Mouse (Mus musculus): Measurements from ENCODE around the gene Dnajc15. TPM values are rescaled to one million over a fixed set of nuclear protein-coding genes. Genes with fewer than 3 reads are reported as not detected.
A peak's percentile ranks its signal among the peaks of the same experiment; 100 is the strongest.

Dnajc15 gene
- polyA plus RNA-seq, 1 experiment from 2014 or later = 95.3 TPM

DNA sequence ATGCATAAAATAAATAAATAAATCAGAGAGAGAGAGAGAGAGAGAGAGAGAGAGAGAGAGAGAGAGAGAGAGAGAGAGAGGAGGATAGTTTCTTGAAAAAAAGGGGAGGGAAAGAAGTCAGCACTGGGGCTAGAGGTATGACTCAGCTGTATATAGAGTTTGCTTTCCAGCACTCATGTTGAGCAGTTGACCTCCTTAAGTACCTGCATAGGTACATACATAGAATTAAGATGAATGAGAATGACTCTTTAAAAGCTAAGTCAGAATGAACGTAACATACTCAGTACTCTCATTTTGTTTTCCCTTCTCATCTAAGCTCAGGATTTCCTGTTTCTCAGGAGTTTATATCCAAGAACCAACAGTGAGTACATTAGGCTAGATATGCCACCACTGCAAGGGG is 62.0 kb downstream of the Dnajc15 start:
- Histone ChIP-seq H3K27me3 (ENCODE audit: control insufficient read depth, insufficient read depth, low read length) (no peaks in the 10 kb centered on the region), H3K4me1 (replicated peaks; ENCODE audit: control insufficient read depth, insufficient read depth, low read length) (no peaks in the 10 kb centered on the region), H3K4me3 (replicated peaks; ENCODE audit: low read length) (no peak overlapping the region), H3K27ac (no peak overlapping the region), H3K4me2 (replicated peaks) (no peak overlapping the region), H3K9me3 (ENCODE audit: control insufficient read depth, low read length) (no peaks in the 10 kb centered on the region), H3K36me3 (replicated peaks; ENCODE audit: control insufficient read depth, insufficient read depth) (no peaks in the 10 kb centered on the region), H3K9ac (no peak overlapping the region)
- DNase-seq (ENCODE audit: low spot score) = no peak
- WGBS = 100% methylated on average over 1 of the region's 1 CpGs
- no peak for ATAC-seq (ENCODE audit: low FRiP score)

DNA sequence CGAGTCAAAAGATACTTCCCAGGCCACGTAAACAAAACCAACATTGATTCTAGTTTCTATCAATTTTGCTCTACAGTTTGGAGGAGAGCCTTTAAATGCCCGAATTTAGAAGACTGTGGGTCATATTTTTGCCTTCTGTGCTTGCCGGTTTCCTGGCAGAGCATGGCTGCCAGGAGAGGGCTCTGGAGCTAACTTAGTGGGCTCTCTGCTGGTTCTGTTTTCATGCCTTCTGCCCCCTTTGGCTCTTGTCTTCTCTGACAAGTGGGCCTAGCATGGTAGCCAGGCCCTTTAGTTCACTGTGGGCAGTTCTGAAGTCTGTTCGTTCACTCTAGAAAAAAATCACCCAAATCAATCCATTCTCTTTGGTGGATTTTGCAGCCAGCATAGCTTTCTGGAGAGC is 63.5 kb downstream of the Dnajc15 start:
- ATAC-seq (ENCODE audit: low FRiP score) = no peak
- WGBS = 92% methylated on average over 5 of the region's 5 CpGs
- DNase-seq (ENCODE audit: low spot score) = no peak

DNA sequence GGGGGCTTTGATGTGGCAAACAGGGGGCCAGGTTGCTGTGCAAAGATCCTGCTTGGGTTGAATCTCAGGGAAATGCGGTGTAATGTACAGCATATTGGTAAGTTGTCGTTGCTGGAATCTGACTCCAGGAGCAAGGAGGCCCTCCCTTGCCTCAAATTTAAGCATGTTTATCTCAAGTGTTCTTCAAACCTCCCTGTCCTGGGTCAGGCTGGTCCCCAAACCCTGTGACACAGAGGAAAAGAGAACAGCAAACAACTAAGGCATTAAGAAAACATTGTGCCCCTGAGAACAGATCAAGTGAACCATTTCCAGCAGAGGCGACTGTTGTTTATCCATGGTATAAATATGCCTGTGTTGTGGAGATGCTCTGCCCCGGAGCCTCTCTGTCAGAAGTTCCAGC is 67.1 kb downstream of the Dnajc15 start:
- H3K9me3 ChIP-seq (ENCODE audit: control insufficient read depth, low read length) = no peaks in the 10 kb centered on the region
- 93% methylated on average over 4 of the region's 4 CpGs for whole genome bisulfite sequencing
- no peak overlapping the region for H3K4me3 ChIP-seq (replicated peaks; ENCODE audit: low read length)
- H3K4me2 ChIP-seq (replicated peaks) = no peak overlapping the region
- H3K4me1 ChIP-seq (replicated peaks; ENCODE audit: control insufficient read depth, insufficient read depth, low read length) = peaks cover 7% of the 10 kb centered on the region
- H3K27ac ChIP-seq = no peak overlapping the region
- no peak overlapping the region for H3K9ac ChIP-seq
- ATAC-seq (ENCODE audit: low FRiP score) = no peak
- no peak for DNase-seq (ENCODE audit: low spot score)
- no peaks in the 10 kb centered on the region for H3K27me3 ChIP-seq (ENCODE audit: control insufficient read depth, insufficient read depth, low read length)
- H3K36me3 ChIP-seq (replicated peaks; ENCODE audit: control insufficient read depth, insufficient read depth) = no peaks in the 10 kb centered on the region

More for the DNA sequence above, 63.5 kb downstream of the Dnajc15 start:
- Histone ChIP-seq H3K9me3 (ENCODE audit: control insufficient read depth, low read length) (no peaks in the 10 kb centered on the region), H3K4me3 (replicated peaks; ENCODE audit: low read length) (no peak overlapping the region), H3K9ac (no peak overlapping the region), H3K4me1 (replicated peaks; ENCODE audit: control insufficient read depth, insufficient read depth, low read length) (no peaks in the 10 kb centered on the region), H3K27ac (no peak overlapping the region), H3K27me3 (ENCODE audit: control insufficient read depth, insufficient read depth, low read length) (no peaks in the 10 kb centered on the region), H3K36me3 (replicated peaks; ENCODE audit: control insufficient read depth, insufficient read depth) (no peaks in the 10 kb centered on the region), H3K4me2 (replicated peaks) (no peak overlapping the region)

DNA sequence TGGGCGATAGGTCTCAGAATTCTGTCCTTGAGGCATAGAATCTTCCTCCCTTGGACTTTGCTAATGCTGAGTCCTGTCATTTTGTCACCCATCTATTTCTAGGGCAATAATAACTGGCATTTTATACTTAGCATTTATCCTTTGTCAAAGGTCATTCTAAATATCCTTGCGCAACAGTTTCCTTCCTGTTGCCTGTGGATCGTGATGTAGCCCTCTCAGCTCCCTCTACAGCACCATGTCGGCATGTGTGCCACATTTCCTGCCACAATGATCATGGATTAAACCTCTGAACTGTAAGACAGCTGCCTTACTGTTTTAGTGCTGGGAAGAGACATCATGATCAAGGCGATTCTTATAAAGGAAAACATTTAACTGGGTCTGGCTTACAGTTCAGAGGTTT is 68.6 kb downstream of the Dnajc15 start:
- DNase-seq (ENCODE audit: low spot score) (no peak), ATAC-seq (ENCODE audit: low FRiP score) (no peak)
- 87% methylated on average over 5 of the region's 5 CpGs for WGBS

DNA sequence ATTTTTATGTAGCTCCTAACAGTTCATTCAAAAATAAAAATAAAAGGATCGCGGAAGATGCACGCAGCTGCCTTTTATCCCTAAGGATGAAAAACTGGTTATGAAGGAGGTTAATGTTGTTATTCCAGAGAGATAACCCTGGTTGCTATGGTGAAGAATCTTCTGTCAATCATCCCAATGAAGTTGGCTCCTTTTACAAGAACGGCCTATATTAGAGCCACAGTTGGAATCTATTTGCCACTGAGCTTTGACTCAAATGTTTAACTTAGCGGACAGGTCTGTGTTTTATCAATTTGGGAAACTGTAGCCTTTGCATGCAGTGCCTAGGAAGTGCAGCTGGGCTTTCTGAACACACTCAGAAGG is 72.7 kb downstream of the Dnajc15 start:
- H3K36me3 ChIP-seq (replicated peaks; ENCODE audit: control insufficient read depth, insufficient read depth) = no peaks in the 10 kb centered on the region
- no peaks in the 10 kb centered on the region for H3K27me3 ChIP-seq (ENCODE audit: control insufficient read depth, insufficient read depth, low read length)
- H3K4me2 ChIP-seq (replicated peaks) = peak overlapping the region; percentile 28
- H3K4me1 ChIP-seq (replicated peaks; ENCODE audit: control insufficient read depth, insufficient read depth, low read length) = peaks cover 23% of the 10 kb centered on the region
- peak overlapping the region; percentile 76 for H3K27ac ChIP-seq
- 22% methylated on average over 5 of the region's 5 CpGs for WGBS
- H3K4me3 ChIP-seq (replicated peaks; ENCODE audit: low read length) = no peak overlapping the region
- peak; percentile 66; the same call in 1 of the 2 replicates for ATAC-seq (ENCODE audit: low FRiP score)
- 0 out of 2 replicates have a peak overlapping the region, but pooled peaks have one; percentile 38 for H3K9ac ChIP-seq
- H3K9me3 ChIP-seq (ENCODE audit: control insufficient read depth, low read length) = no peaks in the 10 kb centered on the region
- peak; percentile 68 for DNase-seq (ENCODE audit: low spot score)

More for the DNA sequence above, 68.6 kb downstream of the Dnajc15 start:
- Histone ChIP-seq H3K27me3 (ENCODE audit: control insufficient read depth, insufficient read depth, low read length) (no peaks in the 10 kb centered on the region), H3K4me3 (replicated peaks; ENCODE audit: low read length) (no peak overlapping the region), H3K4me2 (replicated peaks) (no peak overlapping the region), H3K36me3 (replicated peaks; ENCODE audit: control insufficient read depth, insufficient read depth) (no peaks in the 10 kb centered on the region), H3K9me3 (ENCODE audit: control insufficient read depth, low read length) (no peaks in the 10 kb centered on the region), H3K4me1 (replicated peaks; ENCODE audit: control insufficient read depth, insufficient read depth, low read length) (peaks cover 22% of the 10 kb centered on the region), H3K27ac (no peak overlapping the region), H3K9ac (no peak overlapping the region)

DNA sequence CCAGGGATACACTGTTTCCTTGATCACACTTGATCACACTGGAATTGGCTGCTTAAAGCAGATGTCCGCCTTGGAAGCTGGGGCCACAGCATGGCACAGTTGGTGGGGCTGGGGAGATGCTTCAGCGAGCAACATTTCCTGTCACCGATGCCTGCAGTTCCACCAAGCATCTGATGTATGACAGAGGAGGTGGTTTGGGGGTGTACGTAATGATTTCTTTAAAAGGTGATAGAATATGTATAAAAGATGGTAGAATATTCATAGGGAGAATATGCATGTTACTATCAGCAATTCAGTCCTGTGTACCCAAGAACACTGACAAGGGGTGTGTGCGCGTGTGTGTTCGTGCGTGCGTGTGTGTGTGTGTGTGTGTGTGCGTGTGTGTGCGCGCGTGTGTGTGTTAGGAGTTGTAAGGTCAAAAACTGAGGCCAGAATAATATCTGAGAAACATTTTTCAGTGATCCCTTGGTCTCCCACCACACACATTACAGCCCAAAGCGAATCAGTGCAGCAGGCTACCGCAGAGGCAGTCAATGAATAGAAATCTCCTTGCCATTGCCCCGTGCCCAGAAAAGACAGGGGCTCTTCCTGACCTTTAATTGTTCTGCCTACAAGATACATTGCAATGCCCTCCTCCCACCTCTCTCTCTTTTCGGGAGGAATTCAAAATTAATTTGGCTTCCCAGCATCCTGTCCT is 73.2 kb downstream of the Dnajc15 start:
- WGBS = 53% methylated on average over 17 of the region's 17 CpGs
- Histone ChIP-seq H3K36me3 (replicated peaks; ENCODE audit: control insufficient read depth, insufficient read depth) (no peaks in the 10 kb centered on the region), H3K27me3 (ENCODE audit: control insufficient read depth, insufficient read depth, low read length) (no peaks in the 10 kb centered on the region), H3K4me2 (replicated peaks) (peak overlapping the region; percentile 28), H3K27ac (peak overlapping the region; percentile 76), H3K4me3 (replicated peaks; ENCODE audit: low read length) (no peak overlapping the region), H3K4me1 (replicated peaks; ENCODE audit: control insufficient read depth, insufficient read depth, low read length) (peaks cover 23% of the 10 kb centered on the region), H3K9me3 (ENCODE audit: control insufficient read depth, low read length) (no peaks in the 10 kb centered on the region), H3K9ac (0 out of 2 replicates have a peak overlapping the region, but pooled peaks have one; percentile 38)
- DNase-seq (ENCODE audit: low spot score) (no peak), ATAC-seq (ENCODE audit: low FRiP score) (peak; percentile 53; the same call in 1 of the 2 replicates)

DNA sequence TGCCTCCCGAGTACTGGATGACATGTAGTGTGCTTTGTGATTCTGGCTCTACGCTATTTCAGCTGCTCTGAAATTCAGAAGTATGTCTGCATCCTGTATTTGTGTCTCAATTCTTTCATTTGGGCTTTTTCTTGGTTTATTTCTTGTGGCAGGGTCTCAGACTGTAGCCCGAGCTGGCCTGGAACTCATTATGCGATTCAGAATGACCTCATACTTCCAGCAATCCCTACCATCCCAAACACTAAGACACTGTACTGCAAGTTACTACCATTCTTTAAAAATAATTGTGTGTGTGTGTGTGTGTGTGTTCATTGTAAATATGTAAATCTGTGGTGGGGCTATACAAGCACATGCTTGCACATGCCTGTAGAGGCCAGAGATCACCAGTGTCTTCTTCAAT is 78.4 kb downstream of the Dnajc15 start:
- Histone ChIP-seq H3K4me3 (replicated peaks; ENCODE audit: low read length) (no peak overlapping the region), H3K4me1 (replicated peaks; ENCODE audit: control insufficient read depth, insufficient read depth, low read length) (0 out of 2 replicates have a peak, but pooled peaks cover 2% of the 10 kb centered on the region), H3K9ac (no peak overlapping the region), H3K27me3 (ENCODE audit: control insufficient read depth, insufficient read depth, low read length) (no peaks in the 10 kb centered on the region), H3K9me3 (ENCODE audit: control insufficient read depth, low read length) (no peaks in the 10 kb centered on the region), H3K4me2 (replicated peaks) (no peak overlapping the region), H3K36me3 (replicated peaks; ENCODE audit: control insufficient read depth, insufficient read depth) (no peaks in the 10 kb centered on the region), H3K27ac (no peak overlapping the region)
- no peak for ATAC-seq (ENCODE audit: low FRiP score)
- no peak for DNase-seq (ENCODE audit: low spot score)
- 84% methylated on average over 4 of the region's 4 CpGs for WGBS

DNA sequence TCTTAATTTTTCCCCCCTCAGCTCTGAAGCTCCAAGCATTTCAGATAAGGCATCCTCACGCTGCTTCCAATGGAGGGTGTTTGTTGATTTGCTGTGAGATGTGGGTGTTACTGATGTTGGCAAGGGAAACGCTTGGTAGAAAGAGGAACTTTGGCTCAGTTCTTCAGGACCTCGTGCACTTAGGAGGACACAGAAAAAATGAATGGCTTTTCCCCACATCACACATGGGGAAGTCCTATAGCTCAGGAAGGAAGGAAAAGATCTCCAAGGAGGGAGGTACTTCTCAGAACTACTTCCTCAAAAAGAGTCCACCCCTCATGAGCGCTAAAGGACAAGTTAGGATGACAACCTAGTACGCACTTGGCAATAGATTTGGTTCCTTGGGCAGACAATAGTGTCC is 79.7 kb downstream of the Dnajc15 start:
- no peak for DNase-seq (ENCODE audit: low spot score)
- Histone ChIP-seq H3K4me3 (replicated peaks; ENCODE audit: low read length) (no peak overlapping the region), H3K4me2 (replicated peaks) (no peak overlapping the region), H3K36me3 (replicated peaks; ENCODE audit: control insufficient read depth, insufficient read depth) (no peaks in the 10 kb centered on the region), H3K27ac (no peak overlapping the region), H3K4me1 (replicated peaks; ENCODE audit: control insufficient read depth, insufficient read depth, low read length) (no peaks in the 10 kb centered on the region), H3K27me3 (ENCODE audit: control insufficient read depth, insufficient read depth, low read length) (no peaks in the 10 kb centered on the region), H3K9me3 (ENCODE audit: control insufficient read depth, low read length) (no peaks in the 10 kb centered on the region), H3K9ac (no peak overlapping the region)
- 93% methylated on average over 5 of the region's 5 CpGs for WGBS
- no peak for ATAC-seq (ENCODE audit: low FRiP score)

DNA sequence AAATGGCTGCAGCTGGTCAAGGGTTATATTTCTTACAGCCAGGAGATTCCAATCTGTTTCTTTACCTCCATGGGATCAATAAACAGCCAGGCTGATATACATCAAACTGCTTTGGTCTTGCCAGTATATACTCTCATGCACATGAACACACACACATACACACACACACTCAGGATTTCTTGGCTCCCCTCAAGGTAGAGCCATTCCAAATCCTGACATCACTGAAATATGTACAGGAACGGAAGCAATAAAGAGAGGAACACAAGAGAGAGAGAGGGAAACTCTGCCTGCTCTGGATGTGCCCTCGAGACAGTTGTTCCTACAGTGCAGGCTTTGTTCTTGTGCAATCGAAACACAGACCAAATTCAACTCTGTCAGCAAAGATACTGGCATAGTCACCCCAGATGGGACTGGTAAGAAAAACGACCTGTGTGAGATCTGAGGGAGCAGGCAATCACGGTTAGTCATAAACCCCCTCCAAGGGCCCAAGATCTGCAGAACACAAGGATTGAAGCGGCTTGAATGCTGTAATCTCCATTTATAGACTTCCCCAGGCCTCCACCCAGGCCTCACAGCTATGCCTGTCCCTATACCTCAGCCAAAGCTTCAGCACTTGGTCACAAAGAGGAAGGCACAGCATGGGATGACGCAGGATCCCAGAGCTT is 80.5 kb downstream of the Dnajc15 start:
- WGBS = 65% methylated on average over 7 of the region's 7 CpGs
- Histone ChIP-seq H3K9ac (no peak overlapping the region), H3K9me3 (ENCODE audit: control insufficient read depth, low read length) (no peaks in the 10 kb centered on the region), H3K36me3 (replicated peaks; ENCODE audit: control insufficient read depth, insufficient read depth) (no peaks in the 10 kb centered on the region), H3K27ac (no peak overlapping the region), H3K4me3 (replicated peaks; ENCODE audit: low read length) (no peak overlapping the region), H3K4me2 (replicated peaks) (no peak overlapping the region), H3K27me3 (ENCODE audit: control insufficient read depth, insufficient read depth, low read length) (no peaks in the 10 kb centered on the region), H3K4me1 (replicated peaks; ENCODE audit: control insufficient read depth, insufficient read depth, low read length) (no peaks in the 10 kb centered on the region)
- ATAC-seq (ENCODE audit: low FRiP score) = no peak
- no peak for DNase-seq (ENCODE audit: low spot score)
